Mouse (Mus musculus): ENCODE results near the gene Rabgef1.

The Rabgef1 gene

DNA sequence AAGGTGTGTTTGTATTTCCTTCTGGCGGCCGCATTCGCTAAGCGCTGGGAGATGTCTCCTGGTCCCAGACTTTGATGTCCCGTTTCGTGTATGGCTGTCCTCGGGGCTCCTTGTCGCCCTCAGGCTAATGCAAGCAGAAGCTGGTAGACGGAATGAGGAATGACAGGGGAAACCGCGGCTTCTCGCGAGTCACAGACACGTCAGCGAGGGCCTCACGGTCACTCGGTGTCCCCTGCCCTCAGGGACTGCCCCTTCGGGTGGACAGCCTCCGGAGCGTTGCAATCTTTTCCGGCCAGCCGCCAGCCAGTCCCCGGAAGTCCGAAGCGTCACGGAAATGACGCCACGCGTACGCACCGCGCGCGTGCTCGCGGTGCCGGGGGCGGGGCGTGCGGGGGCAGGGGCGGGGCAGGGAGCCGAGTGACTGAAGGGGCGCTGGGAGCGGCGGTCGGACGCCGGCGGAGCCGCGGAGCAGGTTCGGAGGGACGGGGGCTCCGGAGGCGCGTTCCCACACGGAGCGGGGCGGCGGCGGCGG is at the start of gene Rabgef1:
Gene Rabgef1, plus strand, starts transcription at position 376 of the 532 bp plus-strand sequence.
- in situ Hi-C loops (cut with MboI, MseI): loop anchor here (5.0 to 25.0 kb wide), 2 partner anchors 51 to 1159 kb away; partner anchors contain the start of genes Ran (in 1 of the 2) and Stx2 (in 1 of the 2)

DNA sequence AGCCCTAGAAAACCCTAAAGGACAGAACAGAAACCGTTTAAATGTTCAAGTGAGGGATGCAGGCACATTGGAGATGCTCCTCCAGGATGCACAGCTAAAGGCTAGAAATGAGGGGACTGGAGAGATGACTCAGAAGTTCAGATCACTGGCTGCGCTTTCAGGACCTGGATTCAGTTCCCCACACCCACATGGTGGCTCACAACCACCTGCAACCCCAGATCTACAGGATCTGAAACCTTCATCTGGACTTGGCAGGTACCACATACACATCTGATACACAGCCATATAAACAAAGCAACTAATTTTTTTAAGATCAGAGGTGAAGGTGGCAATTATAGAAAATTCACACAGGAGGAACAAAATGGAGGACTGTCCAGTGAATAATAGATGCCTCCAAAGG is 49.2 kb upstream of the Rabgef1 start:
- in situ Hi-C loops (cut with MboI, MseI): no loop called here

GRCm38 (mm10) chr5:130124271-130124670 is 47.3 kb upstream of the Rabgef1 start:
- in situ Hi-C loops (cut with MboI, MseI): no loop called here

DNA sequence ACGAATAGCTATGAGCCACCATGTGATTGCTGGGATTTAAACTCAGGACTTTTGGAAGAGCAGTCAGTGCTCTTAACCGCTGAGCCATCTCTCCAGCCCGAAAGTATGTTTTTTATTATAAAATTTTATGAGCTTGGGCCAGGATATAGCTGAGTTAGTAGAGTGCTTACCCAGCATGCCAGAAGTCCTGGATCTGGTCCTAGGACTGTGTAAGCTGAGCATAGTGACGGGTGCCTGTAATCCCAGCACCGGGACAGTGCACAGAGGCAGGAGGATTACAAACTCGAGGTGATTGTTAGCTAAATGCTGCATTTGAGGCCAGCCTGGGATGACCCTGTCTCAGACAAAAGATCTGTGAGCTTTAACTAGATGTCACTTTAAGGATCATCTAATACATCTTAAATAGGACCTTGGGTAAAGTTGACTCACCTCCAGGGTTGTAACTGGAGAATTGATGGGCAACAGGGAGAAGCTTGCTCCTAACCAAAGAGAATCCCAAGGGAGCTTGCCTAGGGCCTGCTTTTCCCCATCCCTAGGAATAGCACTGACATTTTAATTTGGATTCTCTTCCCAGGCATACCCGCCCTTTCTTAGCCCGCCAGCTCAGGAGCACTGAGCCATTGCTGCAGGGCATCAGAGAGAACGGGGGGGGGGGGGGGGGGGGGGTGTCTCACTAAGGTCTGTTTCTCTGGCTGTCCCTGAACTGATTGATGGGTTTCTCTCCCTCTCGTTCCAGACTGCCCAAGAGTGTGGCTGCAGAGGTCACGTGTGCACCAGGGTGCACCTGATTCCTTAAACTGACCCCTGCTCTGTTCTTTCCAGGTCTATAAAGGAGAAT is 42.7 kb upstream of the Rabgef1 start:
- in situ Hi-C loops (cut with MboI, MseI): no loop called here

GRCm38 (mm10) chr5:130129524-130129793 is 42.1 kb upstream of the Rabgef1 start:
- in situ Hi-C loops (cut with MboI, MseI): no loop called here

DNA sequence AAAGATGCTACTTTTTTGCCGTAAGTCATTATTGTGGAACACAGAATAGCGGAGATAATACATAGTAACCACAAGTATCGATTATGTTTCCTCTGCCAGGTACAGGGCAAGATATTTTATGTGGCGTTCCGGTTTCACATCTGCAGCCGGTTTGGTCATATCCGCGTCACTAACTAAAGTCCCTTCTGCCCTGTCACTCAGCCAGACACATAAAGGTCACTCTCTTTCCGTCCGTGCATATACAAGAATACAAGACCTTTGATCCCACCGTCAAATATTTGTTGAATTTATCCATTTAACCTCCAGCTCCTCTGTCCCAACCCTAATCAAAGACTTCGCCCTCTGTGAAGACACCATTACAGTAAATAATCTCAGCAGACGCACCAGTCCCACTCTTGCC is 35.0 kb upstream of the Rabgef1 start:
- in situ Hi-C loops (cut with MboI, MseI): loop anchor here (5.0 kb wide), 1 partner anchor 69 kb away; no protein-coding TSS in a partner anchor

- in situ Hi-C loops (cut with MboI, MseI): loop anchor here (5.0 kb wide), 1 partner anchor 72 kb away; no protein-coding TSS in a partner anchor
Observed at GRCm38 (mm10) chr5:130139393-130139792, 32.2 kb upstream of the Rabgef1 start.

GRCm38 (mm10) chr5:130141138-130141537 is 30.5 kb upstream of the Rabgef1 start:
- in situ Hi-C loops (cut with MboI, MseI): no loop called here

DNA sequence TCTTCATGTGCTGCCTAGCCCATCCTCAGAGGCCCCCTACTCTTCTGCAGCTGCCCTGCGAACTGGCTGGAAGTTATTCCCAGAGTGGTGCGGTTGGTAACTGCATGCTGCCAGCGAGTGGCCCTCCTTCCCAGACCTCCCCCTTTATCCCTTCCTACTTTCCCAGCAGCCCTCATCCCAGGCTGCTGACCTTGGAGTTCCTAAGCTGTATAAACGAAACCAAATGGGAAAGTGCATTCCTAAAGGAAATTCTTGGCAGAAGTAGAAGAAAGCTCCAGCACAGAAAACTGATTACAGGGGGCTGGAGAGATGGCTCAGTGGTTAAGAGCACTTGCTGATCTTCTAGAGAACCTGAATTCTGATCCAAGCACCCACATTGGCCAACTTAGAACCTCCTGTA is 29.6 kb upstream of the Rabgef1 start:
- in situ Hi-C loops (cut with MboI, MseI): no loop called here

DNA sequence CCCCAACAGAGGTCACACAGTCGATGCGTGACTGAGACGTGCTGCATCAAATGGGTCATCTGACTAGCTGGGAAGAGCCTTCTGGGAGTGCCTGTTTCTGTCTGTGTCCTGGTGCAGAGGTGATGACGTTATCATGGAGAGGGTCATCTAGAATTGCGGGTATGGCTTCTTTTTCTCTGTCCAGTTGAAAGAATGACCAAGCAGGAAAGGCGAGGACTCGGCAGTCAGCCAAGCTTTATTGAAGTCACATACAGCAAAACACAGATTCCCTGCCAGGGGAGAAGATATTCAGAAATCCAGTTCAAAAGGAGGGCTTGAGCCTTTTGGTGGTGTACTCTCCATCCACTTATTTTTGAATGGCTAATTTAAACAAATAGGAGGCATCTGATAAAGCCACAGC is 28.5 kb upstream of the Rabgef1 start:
- in situ Hi-C loops (cut with MboI, MseI): no loop called here

GRCm38 (mm10) chr5:130143977-130144333 is 27.6 kb upstream of the Rabgef1 start:
- in situ Hi-C loops (cut with MboI, MseI): no loop called here

DNA sequence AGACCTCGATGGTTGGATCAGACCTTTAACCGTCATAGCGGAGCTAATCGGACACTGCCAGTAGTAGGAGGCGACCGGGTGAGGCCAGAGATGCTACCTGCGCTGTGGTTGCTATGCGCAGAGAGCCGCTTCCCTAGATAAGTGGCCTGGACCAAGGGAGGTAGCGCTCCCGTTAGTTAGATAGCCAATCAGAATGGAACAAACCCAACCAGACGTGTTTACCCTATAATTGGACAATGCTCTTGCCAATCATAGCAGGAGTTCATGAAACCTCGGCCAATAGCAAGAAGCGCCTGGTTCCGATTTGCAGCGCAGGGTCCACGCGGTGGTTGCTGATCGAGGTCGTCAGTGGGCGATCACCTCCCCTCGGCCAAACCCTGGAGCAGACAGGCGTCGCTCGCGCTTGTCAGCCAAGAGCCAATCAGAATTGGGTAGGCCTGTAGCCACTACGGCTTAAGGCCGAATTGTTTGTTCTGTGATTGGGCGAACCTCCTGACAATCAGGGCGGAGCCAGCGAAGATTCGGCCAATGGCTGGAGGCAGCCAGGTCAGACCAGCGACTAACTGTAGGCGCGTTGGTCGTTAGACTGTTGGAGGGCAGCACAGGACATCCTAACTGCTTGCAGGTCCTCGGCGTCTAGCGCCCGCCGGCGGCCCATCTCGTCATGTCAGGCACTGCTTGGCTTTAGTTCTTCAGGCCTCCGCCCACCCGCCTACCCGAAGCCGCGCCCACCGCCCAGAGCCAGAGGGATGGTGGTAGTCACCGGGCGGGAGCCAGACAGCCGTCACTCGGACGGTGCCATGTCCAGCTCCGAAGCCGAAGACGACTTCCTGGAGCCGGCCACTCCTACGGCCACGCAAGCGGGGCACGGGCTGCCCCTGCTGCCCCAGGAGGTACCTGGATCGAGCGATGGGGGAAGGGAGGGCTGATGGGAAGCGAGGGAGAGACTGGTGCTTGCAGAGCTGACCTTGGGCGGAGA is 27.0 kb upstream of the Rabgef1 start, which contains the start of gene Kctd7:
Gene Kctd7, plus strand, starts transcription at position 528 of the 979 bp plus-strand sequence.
- in situ Hi-C loops (cut with MboI, MseI): no loop called here

DNA sequence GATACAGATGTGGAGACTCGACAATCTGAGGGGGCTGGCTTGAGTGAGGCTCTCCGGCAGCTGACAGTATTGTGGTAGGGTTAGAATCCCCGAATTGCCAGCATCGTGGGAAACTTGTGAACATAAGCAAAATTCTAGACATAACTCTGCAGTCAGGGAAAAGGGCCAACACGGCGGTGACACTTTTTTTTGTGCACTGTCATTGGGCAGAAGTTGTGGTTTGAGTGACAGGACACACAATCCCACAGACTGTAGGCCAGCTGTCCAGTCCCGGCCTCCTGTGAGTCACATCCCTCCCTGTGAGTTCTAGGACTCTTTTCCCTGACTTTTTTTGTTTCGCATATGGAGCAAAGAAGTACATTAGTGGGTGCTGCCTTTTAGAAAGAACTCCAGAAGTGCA is 25.6 kb upstream of the Rabgef1 start:
- in situ Hi-C loops (cut with MboI, MseI): no loop called here

- in situ Hi-C loops (cut with MboI, MseI): loop anchor here in 1 of 2 experiments (25.0 kb wide), 1 partner anchor 1138 kb away; the partner anchor contains the start of genes Ran and Stx2
Observed at GRCm38 (mm10) chr5:130149726-130150310, 21.8 kb upstream of the Rabgef1 start.

DNA sequence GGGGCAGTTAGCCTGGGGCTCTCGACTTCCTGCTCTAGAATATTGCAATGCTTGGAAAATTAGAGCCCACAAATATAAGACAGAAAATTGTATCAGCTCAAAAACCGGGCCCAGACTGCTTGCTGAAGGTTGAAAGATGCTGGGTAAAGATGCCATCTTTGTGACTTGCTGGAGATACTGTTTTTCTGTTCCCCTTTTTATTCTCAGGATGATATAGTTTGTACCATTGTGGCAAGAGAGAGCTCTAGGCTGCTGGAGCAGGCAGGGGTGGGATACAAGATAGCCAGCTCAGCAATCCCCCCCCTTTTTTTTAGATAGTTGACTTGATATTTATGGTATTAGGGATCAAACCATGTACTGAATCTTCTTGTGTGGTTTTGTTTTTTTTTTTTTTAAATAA is 17.3 kb upstream of the Rabgef1 start:
- in situ Hi-C loops (cut with MboI, MseI): loop anchor here in 1 of 2 experiments (25.0 kb wide), 1 partner anchor 1142 kb away; the partner anchor contains the start of genes Ran and Stx2

DNA sequence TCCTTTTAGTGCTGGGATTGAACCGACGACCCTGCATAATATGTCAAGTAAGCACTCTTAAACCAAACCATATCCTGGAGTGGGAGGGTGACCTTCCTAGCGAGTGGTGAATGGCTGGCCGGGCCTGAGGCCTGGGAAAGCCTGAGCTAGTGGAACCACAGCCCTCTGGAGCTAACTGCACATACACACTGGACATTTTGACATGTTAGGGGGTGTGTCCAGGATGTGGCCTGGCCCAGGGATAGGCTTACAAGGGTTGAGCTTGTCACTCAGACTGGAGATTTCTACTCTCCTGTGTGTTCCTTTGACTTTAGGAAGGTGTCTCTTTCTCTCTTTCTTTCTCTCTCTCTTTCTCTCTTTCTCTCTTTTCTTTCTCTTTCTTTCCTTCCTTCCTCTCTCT is 13.1 kb upstream of the Rabgef1 start:
- in situ Hi-C loops (cut with MboI, MseI): loop anchor here in 1 of 2 experiments (25.0 kb wide), 1 partner anchor 1146 kb away; the partner anchor contains the start of genes Ran and Stx2

DNA sequence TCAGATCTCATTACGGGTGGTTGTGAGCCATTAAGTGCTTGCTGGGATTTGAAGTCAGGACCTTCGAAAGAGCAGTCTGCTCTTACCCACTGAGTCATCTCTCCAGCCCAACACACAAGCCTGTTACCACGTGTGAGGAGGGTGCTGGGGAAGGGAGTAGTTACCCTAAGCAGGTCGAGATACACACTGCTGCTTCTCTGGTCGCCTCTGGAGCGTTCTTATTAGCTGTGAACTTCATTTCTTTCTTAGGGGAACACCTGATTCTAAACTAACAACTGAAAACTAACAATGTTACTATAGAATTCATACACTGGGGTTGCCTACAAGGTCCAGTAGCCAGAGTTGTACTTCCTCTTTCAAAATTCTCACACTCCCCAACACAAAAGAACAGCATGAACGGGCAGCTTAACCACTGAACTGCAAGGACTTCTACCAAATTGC is 11.8 kb upstream of the Rabgef1 start:
- in situ Hi-C loops (cut with MboI, MseI): loop anchor here in 1 of 2 experiments (25.0 kb wide), 1 partner anchor 1147 kb away; the partner anchor contains the start of genes Ran and Stx2

GRCm38 (mm10) chr5:130163670-130164069 is 7.9 kb upstream of the Rabgef1 start:
- in situ Hi-C loops (cut with MboI, MseI): loop anchor here in 1 of 2 experiments (25.0 kb wide), 1 partner anchor 1151 kb away; the partner anchor contains the start of genes Ran and Stx2

DNA sequence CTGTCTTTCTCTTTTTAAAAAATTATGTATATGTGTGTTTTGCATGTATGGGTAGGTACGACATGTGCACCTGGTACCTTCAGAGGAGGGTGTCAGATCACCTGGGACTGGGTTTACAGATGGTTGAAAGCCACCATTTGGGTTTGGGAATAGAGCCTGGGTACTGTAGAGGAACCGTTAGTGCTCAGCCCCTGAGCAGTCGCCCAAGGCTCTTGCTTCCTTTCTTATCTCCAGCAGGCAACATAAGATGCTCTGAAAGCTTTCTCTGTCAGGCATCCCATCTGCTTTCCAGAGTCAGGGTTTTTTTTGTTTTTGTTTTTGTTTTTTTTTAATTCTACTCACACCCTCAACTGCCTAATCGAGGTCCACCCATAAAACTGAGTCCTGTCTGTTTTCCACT is 6.4 kb upstream of the Rabgef1 start:
- in situ Hi-C loops (cut with MboI, MseI): loop anchor here in 1 of 2 experiments (5.0 to 25.0 kb wide), 2 partner anchors 378 to 1153 kb away; partner anchors contain the start of genes Psph, Ran and Stx2

- in situ Hi-C loops (cut with MboI, MseI): loop anchor here in 1 of 2 experiments (5.0 to 25.0 kb wide), 2 partner anchors 382 to 1157 kb away; partner anchors contain the start of genes Psph, Ran and Stx2
Observed at GRCm38 (mm10) chr5:130169109-130169508, 2.5 kb upstream of the Rabgef1 start.
